Mouse (Mus musculus) forelimb bud, embryonic 11.5 days (tissue): ENCODE measurements around the gene Sesn3.
"Not testable (repeated sequence)": the region's sequence is repeated elsewhere in the genome, so short reads cannot be mapped to it uniquely, and the experiment has no call there.

Experiments
- DNase-seq: peaks from one replicate; pipeline ENCODE4 v3.0.0-alpha.2; 2012; ENCODE audit warnings: low read depth, low spot score

The Sesn3 gene

DNA sequence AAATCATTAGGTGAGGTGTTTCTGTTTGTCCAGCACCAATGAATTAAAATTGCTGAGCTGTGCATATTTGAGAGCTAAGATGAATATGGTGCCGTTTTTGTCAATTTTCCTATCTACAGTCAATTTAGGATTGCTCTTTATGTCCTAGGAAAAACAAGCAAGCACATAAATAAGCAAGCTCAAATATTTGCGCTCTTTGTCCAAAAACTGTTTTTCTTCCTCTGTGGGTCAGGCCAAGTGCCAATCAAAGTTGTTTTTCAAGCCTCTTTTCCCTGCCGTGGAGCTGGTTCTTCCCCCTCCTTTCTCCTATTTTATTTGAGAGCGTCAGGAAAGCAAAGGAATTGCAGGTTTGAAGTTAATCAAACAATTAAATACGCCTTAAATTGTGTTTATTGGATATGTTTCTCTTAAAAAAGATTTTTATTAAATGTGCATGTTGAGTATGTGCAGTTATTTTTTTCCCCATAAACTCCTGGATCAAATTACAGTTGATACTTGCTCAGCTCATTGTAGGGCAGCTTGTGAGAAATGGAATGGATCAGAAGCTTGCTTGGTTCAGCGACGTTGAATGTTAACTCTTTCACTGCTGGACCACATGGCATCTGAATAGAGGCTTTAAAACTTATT, 2.6 kb downstream of the Sesn3 start:
- peak; percentile 60 for DNase-seq

DNA sequence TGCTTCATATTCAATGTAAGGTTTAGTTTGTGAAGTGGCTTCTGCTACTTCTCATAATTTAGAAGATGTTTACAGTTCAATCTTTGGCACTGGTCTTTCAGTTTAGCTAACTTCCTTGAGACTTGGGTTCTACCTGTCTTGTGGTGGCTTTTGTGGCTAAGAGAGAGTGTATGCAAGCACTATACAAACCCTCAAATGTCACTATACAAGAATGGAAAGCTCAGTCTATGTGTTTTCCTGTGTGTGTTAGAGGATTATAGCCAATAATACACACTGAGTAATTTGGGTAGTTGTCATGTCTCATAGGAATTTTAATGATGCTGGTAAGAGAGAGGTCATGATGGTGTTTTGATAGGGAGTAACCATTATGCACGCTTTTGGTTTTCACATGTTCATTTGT, 5.8 kb downstream of the Sesn3 start:
- no peak for DNase-seq

DNA sequence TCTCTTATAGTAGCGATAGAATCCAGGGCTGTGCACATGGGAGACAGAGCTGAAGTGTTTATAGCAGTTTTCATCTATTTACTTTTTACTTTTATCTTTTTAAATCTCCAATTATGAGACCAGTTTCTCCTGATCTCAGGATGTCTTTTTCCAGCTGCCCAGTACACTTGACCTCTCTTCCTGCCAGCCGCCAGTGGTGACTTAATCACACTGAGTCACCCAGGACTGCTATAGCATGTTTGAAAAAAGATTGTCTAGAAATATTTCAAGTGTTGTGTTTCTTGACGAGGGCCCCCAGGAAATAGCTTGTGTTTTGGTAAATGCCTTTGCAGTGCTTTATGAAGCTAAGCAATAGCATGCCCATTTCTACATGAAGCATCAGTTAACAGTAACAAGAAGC, 10.2 kb downstream of the Sesn3 start:
- no peak for DNase-seq

DNA sequence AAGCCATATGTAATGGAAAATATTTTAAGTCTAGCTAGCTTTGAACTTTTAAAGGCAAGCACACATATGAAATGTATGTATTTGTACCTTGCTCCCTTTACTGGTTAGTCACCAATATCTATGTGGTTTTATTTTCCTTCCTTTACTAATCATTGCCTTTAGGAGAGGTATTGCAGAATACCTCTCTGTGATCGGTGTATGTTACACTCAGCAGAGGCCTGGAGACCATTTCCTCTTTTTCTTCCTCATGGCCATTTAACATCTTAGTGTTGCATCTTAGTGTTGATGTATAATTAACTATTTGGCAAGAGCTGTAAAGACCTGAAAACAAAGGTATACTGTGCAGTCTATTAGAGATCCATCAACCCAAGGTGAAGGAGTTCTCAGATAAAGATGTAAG, 12.4 kb downstream of the Sesn3 start:
- no peak for DNase-seq

DNA sequence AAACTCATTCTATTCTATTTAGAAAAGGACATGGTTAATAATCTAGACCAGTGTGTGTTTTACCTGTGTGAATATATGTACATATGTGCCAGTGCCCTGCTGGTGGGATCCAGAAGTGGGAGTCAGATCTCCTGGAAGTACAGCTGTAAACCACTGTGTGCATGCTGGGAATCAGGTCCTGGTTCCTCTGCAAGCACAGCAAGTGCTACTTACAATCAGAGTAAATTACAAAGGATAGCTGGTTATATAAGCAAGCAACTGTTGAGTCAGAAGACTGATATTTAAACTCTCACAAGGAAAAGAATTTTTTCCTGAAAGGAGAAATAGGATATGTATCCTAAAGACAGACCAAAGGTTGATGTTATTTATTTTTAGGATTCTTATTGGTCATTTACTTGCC, 13.6 kb downstream of the Sesn3 start:
- no peak for DNase-seq

DNA sequence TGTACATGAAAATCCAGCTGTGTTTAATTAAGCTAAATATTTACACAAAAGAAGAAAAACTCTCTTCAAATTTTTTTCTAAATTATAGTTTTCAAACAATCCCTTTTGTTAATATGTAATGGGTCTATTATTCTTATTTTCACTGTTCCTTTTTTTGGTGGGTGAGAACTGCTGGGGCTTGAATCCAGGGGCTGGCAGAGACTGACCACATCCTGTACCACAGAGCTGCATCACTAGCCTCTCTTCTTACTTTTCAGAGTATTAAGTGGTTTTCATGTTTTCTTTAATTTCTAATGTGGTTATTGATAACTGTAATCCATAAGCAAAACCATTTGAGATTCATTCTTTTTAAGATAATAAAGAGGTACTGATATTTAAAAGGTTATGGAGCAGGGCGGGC, 19.0 kb downstream of the Sesn3 start:
- no peak for DNase-seq

DNA sequence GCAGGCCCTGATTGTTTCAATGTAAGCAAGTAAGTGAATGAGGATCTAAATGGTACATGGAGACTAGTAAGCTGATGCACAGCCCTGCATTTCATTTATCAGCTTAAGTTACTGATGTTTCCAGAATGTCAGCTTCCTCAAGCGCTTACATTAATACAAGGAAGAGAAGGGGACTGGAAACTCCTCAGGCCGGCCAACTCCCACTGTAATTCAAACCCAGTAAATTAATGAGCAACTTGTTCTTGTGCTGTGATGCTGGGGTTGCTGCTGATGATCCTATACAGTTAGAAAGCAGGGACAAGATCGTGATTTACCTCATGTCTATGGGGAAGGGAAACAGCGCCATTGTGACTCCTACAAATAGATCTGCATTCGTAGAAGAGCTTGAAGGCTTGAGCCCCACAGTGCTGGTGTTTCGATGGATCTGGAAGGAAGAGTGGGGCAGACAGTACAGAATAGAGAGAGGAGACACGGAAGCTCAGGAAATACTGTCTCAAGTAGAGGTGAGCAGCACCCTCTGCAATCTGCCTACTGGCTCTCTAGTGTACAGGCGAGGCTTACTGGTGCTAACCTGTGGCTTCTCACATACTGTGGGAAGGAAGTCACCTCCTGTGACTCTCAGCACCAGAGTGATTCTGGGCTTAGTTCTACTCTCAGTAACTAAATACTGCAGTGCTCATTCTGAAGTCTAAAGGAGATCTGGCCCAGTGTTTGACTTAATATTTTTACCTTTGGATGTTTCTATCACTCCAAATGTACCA, 21.0 kb downstream of the Sesn3 start:
- no peak for DNase-seq

DNA sequence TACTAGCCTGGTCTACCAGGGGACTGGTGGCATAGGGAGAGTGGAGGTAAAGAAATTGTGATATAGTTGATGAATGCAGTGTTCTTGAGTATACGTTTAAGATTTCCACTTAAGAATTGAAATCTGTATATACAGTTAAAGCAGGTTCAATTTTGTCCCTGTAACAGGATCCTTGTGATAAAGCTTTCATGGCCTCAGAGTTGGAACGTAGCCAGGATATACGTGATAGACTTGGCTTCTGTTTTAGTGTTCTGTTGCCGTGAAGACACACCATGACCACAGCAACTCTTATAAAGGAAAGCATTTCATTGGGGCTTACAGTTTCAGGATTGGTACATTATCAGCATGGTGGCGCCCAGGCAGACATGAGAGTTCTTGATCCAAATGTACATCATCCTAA, 22.3 kb downstream of the Sesn3 start:
- DNase-seq = no peak

DNA sequence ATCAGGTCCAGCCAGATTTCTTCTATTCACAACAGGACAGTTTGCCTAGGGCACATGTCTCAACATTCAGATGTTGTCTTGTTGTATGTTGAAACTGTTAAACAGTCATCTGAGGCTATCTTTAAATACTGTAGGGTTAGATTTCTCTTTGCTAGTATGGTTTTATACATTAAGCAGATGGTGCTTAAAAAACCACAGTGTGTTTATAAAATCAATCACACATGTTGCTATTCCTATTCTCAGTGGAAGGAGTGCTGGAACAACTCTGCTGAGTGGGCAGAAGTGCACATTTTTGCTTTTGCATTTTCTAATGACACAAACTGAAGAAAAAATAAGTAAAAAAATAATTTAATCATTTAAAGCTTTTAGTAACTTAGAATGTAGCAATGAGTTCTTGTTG, 25.0 kb downstream of the Sesn3 start:
- DNase-seq = no peak

DNA sequence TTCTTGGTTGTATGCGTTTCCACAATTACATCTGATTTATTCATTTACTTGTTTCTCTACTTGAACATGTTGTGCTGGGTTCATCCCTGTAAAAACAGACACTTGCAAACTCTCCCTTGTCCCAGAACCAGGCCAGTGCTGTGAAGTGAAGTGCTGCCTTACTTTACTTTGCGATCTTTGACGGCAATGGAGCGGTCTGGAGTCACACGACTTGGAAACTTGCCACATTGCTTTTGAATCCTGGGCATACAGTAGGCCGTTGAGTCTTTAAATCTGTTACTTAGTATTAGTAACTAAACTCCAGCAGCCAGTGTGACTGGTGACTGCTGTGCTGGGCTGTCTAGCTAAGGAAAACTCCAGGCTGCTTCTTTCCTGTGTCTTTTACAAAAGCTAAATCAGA, 25.9 kb downstream of the Sesn3 start:
- no peak for DNase-seq

DNA sequence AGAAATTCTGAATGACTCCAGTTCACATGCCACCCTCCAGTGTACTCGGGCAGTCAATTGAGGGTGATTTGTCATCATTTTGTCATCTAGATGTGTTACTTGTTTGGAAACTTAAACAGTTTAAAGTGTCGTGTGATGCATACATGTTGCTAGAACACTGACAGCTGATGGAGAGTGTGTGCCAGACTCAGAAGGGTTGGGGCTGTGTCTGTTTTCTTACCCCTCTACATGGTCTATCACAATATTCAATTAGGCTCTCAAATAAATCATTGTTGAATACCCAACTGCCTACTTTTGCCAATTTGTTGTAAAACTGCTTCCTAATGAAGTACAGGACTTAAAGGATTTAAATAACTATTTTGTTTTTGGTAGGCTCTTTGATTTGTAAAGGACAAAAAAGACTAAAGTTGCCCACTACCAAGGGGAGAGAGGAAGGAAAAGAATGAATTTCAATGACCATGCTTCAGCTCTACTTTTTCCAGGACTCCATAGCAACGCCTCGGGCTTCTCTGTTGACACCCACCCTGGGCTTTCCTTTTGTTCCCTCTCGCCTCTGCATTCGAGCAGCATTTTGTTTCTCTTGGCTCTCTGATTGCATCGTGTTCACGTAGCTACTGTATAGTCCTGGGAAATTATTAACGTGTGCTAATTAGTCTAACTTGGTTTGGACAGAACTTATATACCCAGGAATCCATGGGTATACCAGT, 29.5 kb downstream of the Sesn3 start:
- no peak for DNase-seq

DNA sequence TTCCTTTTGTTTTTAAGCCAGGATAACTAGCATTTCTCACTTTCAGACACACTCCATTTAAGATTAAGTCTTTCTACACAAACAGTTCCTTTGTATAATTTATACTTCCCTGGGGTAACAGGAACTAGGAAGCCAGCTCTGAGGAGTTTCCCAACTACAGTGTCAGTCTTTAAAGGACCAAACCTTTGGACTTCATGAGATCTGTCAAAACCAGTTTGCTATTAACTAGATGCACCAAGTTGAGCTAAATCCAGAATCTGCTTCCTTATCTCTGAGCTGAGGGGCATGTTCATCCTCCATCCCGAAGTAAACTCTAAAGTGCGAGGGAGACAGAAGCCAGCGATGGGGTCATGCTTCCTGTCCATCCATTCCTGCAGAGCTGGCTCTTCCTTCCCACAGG, 32.5 kb downstream of the Sesn3 start:
- DNase-seq = no peak

DNA sequence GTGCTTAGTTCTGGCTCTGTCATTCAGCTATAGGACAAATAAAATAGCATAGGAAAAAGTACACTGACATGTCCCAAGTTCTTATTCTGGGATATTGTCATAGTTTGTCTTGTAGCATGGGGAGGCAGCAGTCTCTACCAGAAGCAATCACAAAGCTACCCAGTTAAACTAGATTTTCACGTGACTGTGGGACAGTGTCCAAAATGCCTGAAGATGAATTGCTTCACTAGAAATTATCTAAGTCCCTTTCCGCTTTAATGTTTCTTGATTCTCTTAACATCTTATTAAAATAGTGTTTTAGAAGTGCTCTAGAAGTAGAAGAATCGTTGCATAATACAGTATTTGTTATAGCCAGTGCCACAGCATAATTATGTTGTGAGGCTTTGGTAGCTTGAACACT, 39.1 kb downstream of the Sesn3 start:
- DNase-seq = no peak

DNA sequence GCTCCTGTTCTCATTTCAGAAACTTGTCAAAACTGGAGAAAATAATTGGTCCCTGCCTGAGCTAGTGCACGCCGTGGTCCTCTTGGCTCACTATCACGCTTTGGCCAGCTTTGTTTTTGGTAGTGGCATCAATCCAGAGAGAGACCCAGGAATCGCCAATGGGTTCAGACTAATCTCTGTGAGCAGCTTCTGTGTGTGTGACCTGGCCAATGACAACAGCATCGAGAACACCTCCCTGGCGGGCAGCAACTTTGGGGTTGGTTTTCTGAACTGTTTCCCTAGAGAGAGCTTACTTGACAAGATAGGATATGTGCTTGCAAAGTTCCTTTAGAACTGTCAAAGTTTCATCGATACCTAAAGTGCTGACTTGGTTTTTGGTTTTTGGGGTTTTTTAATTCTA, 39.6 kb downstream of the Sesn3 start:
- no peak for DNase-seq

DNA sequence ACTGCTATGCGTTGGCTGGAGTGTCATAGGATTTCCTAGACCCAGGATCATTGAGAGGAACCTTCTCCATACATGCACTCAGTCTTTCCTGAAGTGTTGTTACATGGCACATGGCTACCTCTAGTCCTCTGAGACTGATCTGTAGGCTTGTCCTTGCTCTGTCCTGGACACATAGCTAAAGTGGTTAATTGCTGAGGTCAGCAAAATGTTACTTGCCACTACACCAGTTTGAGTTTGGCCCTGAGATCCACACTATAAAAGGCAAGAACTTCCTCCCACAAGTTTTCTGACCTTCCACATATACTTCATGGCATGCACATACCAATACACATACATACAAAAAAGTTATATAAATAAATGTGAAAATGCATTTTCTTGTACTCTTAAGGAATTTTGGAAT, 41.8 kb downstream of the Sesn3 start:
- no peak for DNase-seq

DNA sequence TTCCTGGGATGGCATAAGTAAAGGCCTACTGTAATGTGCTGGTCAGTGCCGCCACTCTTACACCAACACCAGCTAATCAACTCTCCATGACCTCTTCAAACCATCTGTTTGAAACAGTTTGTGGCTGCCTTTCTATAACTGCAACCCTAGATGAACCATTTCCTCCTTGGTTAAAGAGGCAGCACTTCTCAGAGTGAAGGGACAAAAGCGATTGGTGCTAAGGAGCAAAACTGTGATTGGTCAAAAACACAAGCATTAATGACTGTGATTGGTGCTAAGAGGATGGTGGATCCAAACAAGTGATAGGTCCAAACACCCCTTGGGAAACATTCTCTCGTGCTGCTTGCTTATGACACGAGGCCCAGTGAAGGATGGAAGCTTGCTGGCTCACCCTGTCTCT, 61.0 kb downstream of the Sesn3 start:
- DNase-seq = no peak

DNA sequence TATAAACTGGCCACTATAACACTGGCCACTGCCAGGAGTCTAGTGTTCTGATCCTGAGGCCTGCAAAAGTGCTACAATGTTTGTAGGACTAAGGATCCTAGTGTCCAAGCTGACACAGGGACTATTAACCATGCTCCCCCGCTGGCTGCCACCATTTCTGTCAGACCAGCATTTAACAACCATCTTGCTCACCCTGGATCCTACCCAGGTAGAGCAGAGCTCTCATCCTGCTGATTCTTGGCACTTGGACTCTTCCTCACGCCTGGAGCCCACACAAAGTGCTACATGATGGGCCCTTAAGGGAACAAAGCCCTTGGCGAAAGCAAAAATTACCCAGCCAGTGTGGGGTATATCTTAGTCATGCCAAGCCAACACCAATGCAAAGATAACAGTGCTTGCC, 62.0 kb downstream of the Sesn3 start:
- DNase-seq = no peak

DNA sequence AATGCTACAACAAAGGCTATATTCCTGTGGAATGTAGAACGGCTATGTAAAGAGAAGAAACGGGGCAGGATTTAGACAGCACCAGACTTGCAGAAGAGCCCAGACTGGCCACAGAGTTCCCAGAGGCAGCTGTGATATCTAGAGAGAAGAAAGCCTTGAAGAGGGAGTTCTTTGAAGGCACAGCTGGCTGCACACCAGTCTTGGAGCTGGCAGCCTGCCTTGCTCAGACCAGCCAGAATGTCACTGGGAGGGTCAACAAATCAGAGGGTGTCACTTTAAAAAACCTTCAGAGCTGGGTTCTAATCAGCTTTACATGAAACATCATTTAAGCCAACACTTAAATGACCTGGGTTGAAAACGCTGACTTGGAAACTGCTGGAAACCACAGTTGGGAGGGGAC, 63.8 kb downstream of the Sesn3 start:
- DNase-seq = no peak

DNA sequence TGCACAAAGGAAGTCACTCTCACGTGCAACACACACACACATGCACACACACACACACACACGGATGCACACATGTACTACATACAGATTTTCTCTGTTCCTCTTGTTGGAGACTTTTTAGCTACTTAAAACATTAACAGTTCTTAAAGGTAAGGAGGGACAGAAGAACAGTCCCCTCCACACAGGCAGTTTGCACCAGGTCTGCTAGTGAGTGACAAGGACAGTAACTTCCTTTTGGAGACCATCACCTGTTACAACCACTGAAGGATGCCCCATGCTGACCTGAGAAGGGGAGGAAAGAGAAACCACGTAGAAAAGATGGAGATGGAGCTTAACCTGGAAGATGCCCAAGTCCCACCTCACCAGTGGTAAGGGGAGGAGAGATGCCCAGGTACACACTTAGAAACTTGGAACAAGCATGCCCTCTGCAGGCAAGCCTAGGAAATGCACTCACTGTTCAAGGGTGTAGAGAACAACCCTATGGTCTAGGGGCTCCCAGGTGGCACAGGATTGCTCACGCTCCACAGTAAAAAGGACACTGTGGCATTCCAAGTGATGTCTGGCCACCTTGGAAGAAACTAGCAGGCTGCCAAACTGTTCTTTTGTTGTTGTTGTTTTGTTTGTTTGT, 67.3 kb downstream of the Sesn3 start:
- DNase-seq = peak; percentile 85

DNA sequence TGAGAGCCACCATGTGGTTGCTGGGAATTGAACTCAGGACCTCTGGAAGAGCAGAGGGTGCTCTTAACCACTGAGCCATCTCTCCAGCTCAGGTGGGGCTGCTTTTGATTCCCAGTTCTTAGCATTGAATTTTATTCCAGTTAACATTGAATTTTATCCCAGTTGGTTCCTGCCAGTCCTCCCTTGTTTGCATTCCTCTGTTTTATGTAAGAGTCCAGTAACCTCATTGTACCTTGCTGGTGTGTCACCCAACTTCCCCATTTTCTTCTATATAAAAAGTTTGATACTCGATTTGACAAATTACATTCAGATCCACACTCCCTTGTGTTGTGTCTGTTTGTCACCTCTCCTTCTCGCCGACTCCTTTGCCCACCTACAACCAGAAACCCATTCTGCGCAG, 71.0 kb downstream of the Sesn3 start:
- not testable (repeated sequence) for DNase-seq

DNA sequence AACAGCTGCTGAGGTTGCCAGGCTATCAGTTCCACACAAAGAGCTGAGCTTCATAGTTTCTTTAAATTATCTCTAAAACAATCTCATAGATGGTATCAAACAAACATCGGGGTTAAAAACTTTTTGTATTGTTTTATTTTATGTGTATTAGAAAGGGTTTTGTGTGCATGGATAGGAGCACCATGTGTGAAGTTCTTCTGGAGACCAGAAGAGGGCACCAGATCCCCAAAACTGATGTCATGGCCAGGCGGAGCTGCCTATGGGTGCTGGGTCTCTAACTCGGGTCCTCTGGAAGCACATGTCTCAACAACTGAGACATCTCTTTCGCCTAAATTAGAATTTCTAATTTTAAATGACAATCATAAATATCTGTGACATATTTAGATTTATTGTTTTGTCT, 73.5 kb downstream of the Sesn3 start:
- DNase-seq = peak; percentile 18

DNA sequence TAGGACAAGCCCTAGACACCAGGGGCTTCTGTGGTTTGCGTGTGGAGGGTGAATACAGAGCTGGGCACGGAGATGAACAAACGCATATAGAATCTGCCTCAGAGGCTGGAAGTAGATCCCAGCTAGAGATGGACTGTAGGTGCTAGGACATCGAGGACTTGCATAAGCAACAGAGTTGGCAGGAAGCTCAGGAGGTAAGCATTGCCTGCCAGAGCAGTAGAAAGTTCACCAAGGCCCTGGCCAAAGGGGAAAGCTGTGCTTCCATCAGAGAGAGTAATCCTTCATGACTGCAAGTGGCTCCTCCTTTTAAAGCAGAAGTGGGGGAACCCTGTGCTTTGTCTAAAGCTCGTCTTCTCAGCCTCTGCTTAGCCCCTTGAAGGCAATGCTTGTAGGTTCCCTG, 74.5 kb downstream of the Sesn3 start:
- DNase-seq = no peak

DNA sequence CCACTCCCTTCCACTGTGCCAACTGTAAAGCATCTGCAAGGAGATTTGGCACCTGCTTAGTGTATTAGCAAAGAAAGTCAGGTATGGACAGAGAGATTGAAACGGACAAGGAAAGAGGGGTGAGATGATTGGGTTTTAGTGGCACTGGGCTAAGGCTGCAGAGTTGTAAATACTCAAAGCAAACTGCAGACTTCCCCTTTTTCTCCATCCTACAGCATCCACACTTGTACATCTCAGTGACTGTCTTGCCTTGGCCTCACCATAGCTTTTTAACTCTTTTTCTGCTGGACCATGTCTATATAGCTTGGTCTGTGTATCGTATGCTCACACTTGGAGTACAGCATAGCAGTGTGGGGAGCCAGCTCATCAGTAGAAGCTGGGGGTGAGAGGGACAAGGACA, 75.9 kb downstream of the Sesn3 start:
- DNase-seq = no peak
